Mouse (Mus musculus) C3H10T1/2 (cell line): Measurements from ENCODE around the gene 9030025P20Rik. TPM values are rescaled to one million over a fixed set of nuclear protein-coding genes. Genes with fewer than 3 reads are reported as not detected.

Experiments used
- polyA plus RNA-seq, 2 experiments: library from polyadenylated mRNA; unstranded; fragments of >200 nt; fragmentation: generic; extraction: Trizol; gene quantifications; one replicate each; pipeline ENCODE4 v1.2.1; 2012; ENCODE audit warnings: missing spikeins in 2 of 2

Gene 9030025P20Rik
- polyA plus RNA-seq = 1 to 10 TPM; 2.5 to 9.6 TPM

GRCm38 (mm10) chr17:14978362-14979038, at the start of gene 9030025P20Rik, which contains the start of gene Gm3417:
9030025P20Rik (plus strand) TSS chr17:14978468.
Gm3417 (minus strand) TSS chr17:14978790.

GRCm38 (mm10) chr17:14943009-14943728, 35.1 kb upstream of the 9030025P20Rik start, which contains the start of the genes Wdr27 and 1600012H06Rik:
Wdr27 (minus strand) TSS chr17:14943158.
1600012H06Rik (plus strand) TSS chr17:14943184.

GRCm38 (mm10) chr17:14960951-14961556, 17.2 kb upstream of the 9030025P20Rik start, which contains the start of gene Phf10:
Phf10 (minus strand) TSS chr17:14961273.

GRCm38 (mm10) chr17:15009706-15010413, 31.6 kb downstream of the 9030025P20Rik start, which contains the start of gene Gm3435:
Gm3435 (plus strand) TSS chr17:15010176.

Other genes starting within 250 kb of the 9030025P20Rik start
- gene Wdr27, start 35.3 kb upstream of the 9030025P20Rik start, polyA plus RNA-seq = 10 to 100 TPM in 1 of 2 experiments, 1 to 10 TPM in 1; 7.0 to 27.4 TPM
- gene 1600012H06Rik, start 35.3 kb upstream of the 9030025P20Rik start, polyA plus RNA-seq = 10 to 100 TPM in 1 of 2 experiments, 1 to 10 TPM in 1; 3.0 to 14.7 TPM
- gene Phf10, start 17.2 kb upstream of the 9030025P20Rik start, polyA plus RNA-seq = 10 to 100 TPM; 15.4 to 52.8 TPM
- gene Gm3417, start 322 bp downstream of the 9030025P20Rik start, polyA plus RNA-seq = under 1 TPM in 1 of 2 experiments, not detected in 1; 0.51 TPM
- 1 to 10 TPM in 1 of 2 experiments, under 1 TPM in 1; 0.20 to 3.0 TPM for gene Gm3435, start 31.7 kb downstream of the 9030025P20Rik start, polyA plus RNA-seq
- gene Ermard, start 62.7 kb downstream of the 9030025P20Rik start, polyA plus RNA-seq = 10 to 100 TPM in 1 of 2 experiments, 1 to 10 TPM in 1; 6.4 to 31.1 TPM
- under 1 TPM; 0.76 to 0.91 TPM for gene Tcte3, start 63.0 kb downstream of the 9030025P20Rik start, polyA plus RNA-seq
- 1 to 10 TPM in 1 of 2 experiments, under 1 TPM in 1; 0.69 to 1.4 TPM for gene Gm3448, start 63.1 kb downstream of the 9030025P20Rik start, polyA plus RNA-seq